In the genomic region with DNA sequence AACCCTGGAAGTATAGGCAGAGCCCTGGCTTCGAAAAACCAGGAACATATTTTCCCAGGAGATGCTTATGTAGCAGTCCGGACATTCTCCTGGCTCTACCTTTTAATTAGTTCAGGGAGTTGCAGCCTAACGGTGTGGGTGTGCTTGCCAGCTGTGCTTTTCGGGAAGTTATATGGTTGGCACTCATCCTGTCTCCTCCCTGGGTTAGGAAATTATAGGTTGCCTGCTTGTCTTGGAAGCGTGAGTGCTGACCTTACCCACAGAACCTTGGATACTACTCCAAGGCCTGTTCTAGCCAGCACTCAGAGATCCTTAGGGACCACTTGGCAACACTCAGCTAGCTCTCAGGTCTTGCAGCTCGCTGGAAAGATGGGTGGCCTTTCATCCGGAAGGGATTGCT, we compare ENCODE assay signal across 13 mouse cellular contexts. TPM values are rescaled to one million over a fixed set of nuclear protein-coding genes. Genes with fewer than 3 reads are reported as not detected.
A peak's percentile ranks its signal among the peaks of the same experiment; 100 is the strongest.
DNase-seq lines count a peak whose midpoint lies in the region; ATAC-seq and TF ChIP-seq lines count a peak whose summit lies in the region.
"Had no signal": no experiment of that assay in that cellular context is flagged by ENCODE, and none has a peak within 500 bp of the region (broad histone marks: within the 10 kb centered on the region; RNA-seq: fewer than 3 reads in every experiment).

No protein-coding gene starts in this region.

- no peaks in the 10 kb centered on the region for H3K9me3 ChIP-seq in embryonic facial prominence, embryonic 14.5 days (ENCODE audit: control insufficient read depth, low read length)
- H3K9me3 ChIP-seq in forebrain, embryonic 13.5 days (replicated peaks) = no peaks in the 10 kb centered on the region
- H3K9me3 ChIP-seq: forebrain, embryonic 15.5 days; hindbrain, embryonic 13.5 days; neural tube, embryonic 12.5 days had no signal

- DNase-seq in gastrocnemius, adult 2 months = peak; percentile 33
- DNase-seq in gastrocnemius, postnatal 25 days = no peak
- DNase-seq in left cerebral cortex, postnatal 4 days = peak; percentile 7
- no peak for DNase-seq in left cerebral cortex, postnatal 36 days (ENCODE audit: low spot score in 2 of 2)
- peak; percentile 80 for DNase-seq in embryonic facial prominence, embryonic 14.5 days (ENCODE audit: low spot score)
- DNase-seq in thymus, postnatal 0 days (ENCODE audit: low spot score) = no peak
- DNase-seq: cerebellum, postnatal 14 days; thymus, postnatal 36 days had no signal

- 27% methylated on average over 7 of the region's 7 CpGs for WGBS in embryonic facial prominence, embryonic 14.5 days
- WGBS in forebrain, embryonic 13.5 days = 50% methylated on average over 7 of the region's 7 CpGs

- H3K4me2 ChIP-seq in embryonic facial prominence, embryonic 14.5 days (ENCODE audit: low read depth, low read length) = no peak overlapping the region; the same call in 1 of the 2 replicates
- no peak overlapping the region for H3K4me2 ChIP-seq in forebrain, embryonic 13.5 days
- H3K4me2 ChIP-seq: forebrain, embryonic 15.5 days; hindbrain, embryonic 13.5 days; neural tube, embryonic 12.5 days had no signal

- ATAC-seq in embryonic facial prominence, embryonic 14.5 days (ENCODE audit: low read depth) = peak; percentile 63
- ATAC-seq in megakaryocyte progenitor cell, adult 5-6 weeks (replicated peaks; ENCODE audit: poor library complexity) = peak; percentile 49
- no peak for ATAC-seq in forebrain, embryonic 13.5 days
- ATAC-seq: forebrain, embryonic 15.5 days had no signal

- H3K4me1 ChIP-seq in embryonic facial prominence, embryonic 14.5 days (ENCODE audit: control insufficient read depth, insufficient read depth, low read length) = peaks cover 18% of the 10 kb centered on the region
- H3K4me1 ChIP-seq in forebrain, embryonic 13.5 days = peaks cover 8% of the 10 kb centered on the region; the same call in 1 of the 2 replicates
- H3K4me1 ChIP-seq: forebrain, embryonic 15.5 days had no signal

- no peak overlapping the region for H3K4me3 ChIP-seq in gastrocnemius, adult 2 months
- H3K4me3 ChIP-seq in embryonic facial prominence, embryonic 14.5 days (ENCODE audit: low read depth, low read length) = no peak overlapping the region
- H3K4me3 ChIP-seq in forebrain, embryonic 13.5 days = no peak overlapping the region
- H3K4me3 ChIP-seq: forebrain, embryonic 15.5 days; hindbrain, embryonic 13.5 days; neural tube, embryonic 12.5 days had no signal

- intact Hi-C loops in gastrocnemius, adult 2 months (cut with DNase I) = no loop called here
- intact Hi-C loops in left cerebral cortex, postnatal 4 days (cut with DNase I) = no loop called here
- intact Hi-C loops in left cerebral cortex, postnatal 36 days (cut with DNase I) = no loop called here

- TF ChIP-seq CTCF in gastrocnemius, adult 2 months (IDR thresholded peaks at IDR 0.05) = no peak

- no peaks in the 10 kb centered on the region for H3K27me3 ChIP-seq in embryonic facial prominence, embryonic 14.5 days (replicated peaks; ENCODE audit: control insufficient read depth, insufficient read depth, low read length)
- no peaks in the 10 kb centered on the region for H3K27me3 ChIP-seq in forebrain, embryonic 13.5 days
- H3K27me3 ChIP-seq: forebrain, embryonic 15.5 days; hindbrain, embryonic 13.5 days; neural tube, embryonic 12.5 days had no signal

- no peak overlapping the region for H3K9ac ChIP-seq in embryonic facial prominence, embryonic 14.5 days (ENCODE audit: low read depth, low read length)
- no peak overlapping the region for H3K9ac ChIP-seq in forebrain, embryonic 13.5 days
- H3K9ac ChIP-seq: forebrain, embryonic 15.5 days; hindbrain, embryonic 13.5 days; neural tube, embryonic 12.5 days had no signal

- no peaks in the 10 kb centered on the region for H3K36me3 ChIP-seq in embryonic facial prominence, embryonic 14.5 days (ENCODE audit: control insufficient read depth, insufficient read depth, low read length)
- H3K36me3 ChIP-seq in forebrain, embryonic 13.5 days (ENCODE audit: poor library complexity, severe bottlenecking) = no peaks in the 10 kb centered on the region
- H3K36me3 ChIP-seq: forebrain, embryonic 15.5 days; hindbrain, embryonic 13.5 days; neural tube, embryonic 12.5 days had no signal

- H3K27ac ChIP-seq in gastrocnemius, adult 2 months = peak overlapping the region; percentile 51
- H3K27ac ChIP-seq in embryonic facial prominence, embryonic 14.5 days (replicated peaks; ENCODE audit: low read depth, low read length) = 0 out of 2 replicates have a peak overlapping the region, but pooled peaks have one; percentile 28
- H3K27ac ChIP-seq in forebrain, embryonic 13.5 days = no peak overlapping the region
- H3K27ac ChIP-seq: forebrain, embryonic 15.5 days; hindbrain, embryonic 13.5 days; neural tube, embryonic 12.5 days had no signal

RNA-seq across cellular contexts. Expression of a gene that starts 40.0 kb away (rescaled TPM):
- 1 to 10 TPM; 4.9 to 5.2 TPM for total RNA-seq in gastrocnemius, adult 2 months (2021)
- 1 to 10 TPM; 3.4 to 4.4 TPM for total RNA-seq in gastrocnemius, postnatal 25 days (2021)
- total RNA-seq in left cerebral cortex, postnatal 4 days (2021) = 1 to 10 TPM; 4.7 to 7.0 TPM
- total RNA-seq in left cerebral cortex, postnatal 36 days (2021) = 10 to 100 TPM; 14.5 to 17.0 TPM
- polyA plus RNA-seq in embryonic facial prominence, embryonic 14.5 days (2014; fragmentation: Nextera tagmentation; extraction: Ambion mirVana) = 10.0 and 11.3 TPM in 2 replicates
- 1.0 and 1.6 TPM in 2 replicates for total RNA-seq in megakaryocyte progenitor cell, adult 5-6 weeks (2015)
- 1.6 and 5.0 TPM in 2 replicates for total RNA-seq in megakaryocyte progenitor cell, adult 5-6 weeks (2017)
- 4.5 and 5.3 TPM in 2 replicates for polyA plus RNA-seq in thymus, postnatal 0 days (2015; fragmentation: Nextera tagmentation; extraction: Ambion mirVana)
- 6.0 and 7.5 TPM in 2 replicates for polyA plus RNA-seq in forebrain, embryonic 13.5 days (2015; fragmentation: Nextera tagmentation; extraction: Ambion mirVana)

RNA-seq across cellular contexts. Expression of a gene that starts 59.7 kb away (rescaled TPM):
- total RNA-seq in gastrocnemius, adult 2 months (2021) = 10 to 100 TPM; 24.9 to 33.9 TPM
- 10 to 100 TPM; 17.4 to 21.9 TPM for total RNA-seq in gastrocnemius, postnatal 25 days (2021)
- total RNA-seq in left cerebral cortex, postnatal 4 days (2021) = 10 to 100 TPM; 31.7 to 33.3 TPM
- total RNA-seq in left cerebral cortex, postnatal 36 days (2021) = 10 to 100 TPM; 22.9 to 28.7 TPM
- 61.8 and 68.3 TPM in 2 replicates for polyA plus RNA-seq in embryonic facial prominence, embryonic 14.5 days (2014; fragmentation: Nextera tagmentation; extraction: Ambion mirVana)
- 148 and 164 TPM in 2 replicates for total RNA-seq in megakaryocyte progenitor cell, adult 5-6 weeks (2015)
- total RNA-seq in megakaryocyte progenitor cell, adult 5-6 weeks (2017) = 121 and 132 TPM in 2 replicates
- polyA plus RNA-seq in thymus, postnatal 0 days (2015; fragmentation: Nextera tagmentation; extraction: Ambion mirVana) = 68.5 and 71.5 TPM in 2 replicates
- 69.2 and 70.2 TPM in 2 replicates for polyA plus RNA-seq in forebrain, embryonic 13.5 days (2015; fragmentation: Nextera tagmentation; extraction: Ambion mirVana)

Comparison
In these comparisons a context has a peak if more than half of its experiments do, and no peak if none do; other contexts are left out.
1. DNase-seq: peak in gastrocnemius, adult 2 months (single experiment), left cerebral cortex, postnatal 4 days (single experiment) and embryonic facial prominence, embryonic 14.5 days (single experiment); none in gastrocnemius, postnatal 25 days (single experiment), left cerebral cortex, postnatal 36 days (0 of 2) and thymus, postnatal 0 days (single experiment).